Mouse (Mus musculus): Measurements from ENCODE around the gene Ppp1r14a. TPM values are rescaled to one million over a fixed set of nuclear protein-coding genes. Genes with fewer than 3 reads are reported as not detected.

The Ppp1r14a gene
- polyA plus RNA-seq, 1 experiment from 2014 or later, result 25.1 TPM

DNA sequence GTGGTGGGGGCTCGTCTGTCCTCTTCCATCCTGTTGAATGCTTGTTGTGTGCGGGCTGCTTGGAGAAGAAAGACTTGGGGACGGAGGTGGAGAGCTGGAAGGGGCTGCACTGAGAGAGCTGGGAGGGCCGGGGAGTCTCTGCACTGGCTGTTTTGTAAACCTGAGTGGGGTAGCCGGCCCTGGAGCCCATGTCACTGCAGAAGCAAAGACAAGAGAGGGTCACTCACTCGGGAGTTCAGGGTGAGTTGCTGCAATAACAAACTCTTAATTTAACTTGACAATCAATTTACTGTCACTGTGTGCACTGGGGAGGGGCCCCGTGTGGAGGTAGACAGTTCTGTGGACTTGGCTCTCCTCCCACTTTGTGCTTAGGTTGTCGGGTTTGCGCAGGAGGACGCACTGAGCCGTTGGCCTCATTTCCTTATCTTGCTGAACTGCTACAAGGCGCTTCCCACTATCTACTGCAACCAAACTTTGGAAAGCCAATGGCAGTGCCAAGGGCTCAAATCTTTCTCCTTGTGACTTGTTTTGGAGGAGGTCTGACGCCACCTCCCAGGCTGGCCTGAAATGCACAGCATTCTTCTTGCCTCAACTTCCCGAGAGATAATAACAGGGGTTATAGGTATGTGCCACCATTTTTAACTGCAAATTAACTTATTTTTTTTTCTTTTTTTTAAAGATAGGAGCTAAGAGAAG lies 50.0 kb downstream of the Ppp1r14a start:
- peak; percentile 55; the same call in 1 of the 2 replicates for ATAC-seq (ENCODE audit: low FRiP score, low TSS enrichment)
- 25% methylated on average over 14 of the region's 14 CpGs for WGBS

DNA sequence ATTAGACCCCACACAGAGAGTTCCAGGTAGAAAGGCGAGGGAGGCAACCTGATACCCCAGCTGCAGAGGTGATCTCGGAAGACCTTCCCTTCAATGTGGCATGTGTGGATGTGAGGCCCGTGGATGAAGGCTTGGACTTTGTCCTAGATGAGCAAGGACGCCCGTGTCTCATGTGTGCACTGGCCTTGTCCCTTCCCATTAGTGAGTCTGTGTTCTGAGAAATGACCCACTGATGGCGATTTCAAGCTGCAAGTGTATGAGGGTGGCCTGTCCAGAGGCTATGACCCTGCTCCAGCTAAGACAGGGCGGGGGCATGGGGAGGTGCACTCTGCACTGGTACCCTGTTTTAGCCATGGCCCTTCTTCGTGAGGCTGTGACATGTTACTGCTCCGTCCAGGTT lies 51.1 kb downstream of the Ppp1r14a start:
- peaks cover 15% of the 10 kb centered on the region; the same call in 1 of the 2 replicates for H3K27me3 ChIP-seq (ENCODE audit: insufficient read depth, low read length)
- H3K27ac ChIP-seq (ENCODE audit: low read length), result no peak overlapping the region
- no peak overlapping the region for H3K9ac ChIP-seq (replicated peaks; ENCODE audit: low read length)
- no peaks in the 10 kb centered on the region for H3K9me3 ChIP-seq (ENCODE audit: low read length)
- H3K4me3 ChIP-seq (ENCODE audit: low read length), result no peak overlapping the region
- 72% methylated on average over 9 of the region's 9 CpGs for WGBS
- H3K4me1 ChIP-seq (ENCODE audit: insufficient read depth, low read length), result peaks cover 5% of the 10 kb centered on the region; the same call in 1 of the 2 replicates
- peaks cover 7% of the 10 kb centered on the region; the same call in 1 of the 2 replicates for H3K36me3 ChIP-seq (ENCODE audit: insufficient read depth, low read length)
- no peak overlapping the region for H3K4me2 ChIP-seq (replicated peaks; ENCODE audit: low read depth, low read length)
- ATAC-seq (ENCODE audit: low FRiP score, low TSS enrichment), result no peak

More for the DNA sequence above, 50.0 kb downstream of the Ppp1r14a start:
- Histone ChIP-seq H3K4me2 (replicated peaks; ENCODE audit: low read depth, low read length) (no peak overlapping the region), H3K4me1 (ENCODE audit: insufficient read depth, low read length) (peaks cover 5% of the 10 kb centered on the region; the same call in 1 of the 2 replicates), H3K27me3 (ENCODE audit: insufficient read depth, low read length) (peaks cover 15% of the 10 kb centered on the region; the same call in 1 of the 2 replicates), H3K4me3 (ENCODE audit: low read length) (no peak overlapping the region), H3K9ac (replicated peaks; ENCODE audit: low read length) (no peak overlapping the region), H3K27ac (ENCODE audit: low read length) (no peak overlapping the region), H3K36me3 (ENCODE audit: insufficient read depth, low read length) (peaks cover 7% of the 10 kb centered on the region; the same call in 1 of the 2 replicates), H3K9me3 (ENCODE audit: low read length) (no peaks in the 10 kb centered on the region)

DNA sequence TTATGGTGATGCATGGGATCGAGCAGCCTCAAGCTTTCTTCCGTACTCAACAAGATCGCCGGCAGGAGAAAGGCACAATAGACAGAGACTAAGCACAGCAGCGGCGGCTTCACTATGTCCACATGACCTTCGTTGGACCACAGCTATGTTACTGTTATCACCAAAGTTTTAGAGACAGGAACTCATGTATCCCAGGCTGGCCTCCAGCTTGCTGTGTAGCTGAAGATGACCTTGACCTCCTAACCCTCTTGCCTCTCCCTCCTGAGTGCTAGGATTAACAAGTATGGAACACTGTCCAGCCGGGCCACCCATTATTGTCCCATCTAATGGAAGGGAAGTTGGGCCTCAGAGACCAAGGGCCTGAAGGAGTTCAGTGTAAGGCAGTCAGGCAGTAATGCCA lies 51.7 kb downstream of the Ppp1r14a start:
- ATAC-seq (ENCODE audit: low FRiP score, low TSS enrichment), result no peak
- H3K4me1 ChIP-seq (ENCODE audit: insufficient read depth, low read length), result peaks cover 5% of the 10 kb centered on the region; the same call in 1 of the 2 replicates
- H3K4me3 ChIP-seq (ENCODE audit: low read length), result no peak overlapping the region
- H3K9ac ChIP-seq (replicated peaks; ENCODE audit: low read length), result no peak overlapping the region
- peaks cover 15% of the 10 kb centered on the region; the same call in 1 of the 2 replicates for H3K27me3 ChIP-seq (ENCODE audit: insufficient read depth, low read length)
- H3K36me3 ChIP-seq (ENCODE audit: insufficient read depth, low read length), result peaks cover 7% of the 10 kb centered on the region; the same call in 1 of the 2 replicates
- H3K27ac ChIP-seq (ENCODE audit: low read length), result no peak overlapping the region
- 91% methylated on average over 8 of the region's 8 CpGs for WGBS
- no peaks in the 10 kb centered on the region for H3K9me3 ChIP-seq (ENCODE audit: low read length)
- H3K4me2 ChIP-seq (replicated peaks; ENCODE audit: low read depth, low read length), result no peak overlapping the region

DNA sequence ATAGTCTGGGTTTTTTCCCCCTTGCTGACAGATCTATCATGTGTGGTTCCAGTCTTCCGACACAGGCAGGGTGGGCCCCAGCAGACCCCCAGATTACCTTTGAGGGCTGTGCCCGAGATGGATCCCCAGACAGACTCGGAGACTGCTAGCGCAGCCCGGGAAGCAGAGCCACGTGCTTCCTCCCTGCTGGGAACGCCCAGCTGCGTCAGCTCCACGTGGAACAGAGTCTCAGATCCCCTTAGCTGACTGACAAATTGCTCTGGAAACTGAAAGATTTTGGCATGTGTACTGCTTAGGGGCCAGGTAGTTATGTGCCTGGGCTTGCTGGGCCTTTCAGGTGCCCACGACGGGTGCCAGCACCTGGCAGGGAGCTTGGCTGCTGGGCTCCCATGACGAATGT lies 52.6 kb downstream of the Ppp1r14a start:
- no peak overlapping the region for H3K4me2 ChIP-seq (replicated peaks; ENCODE audit: low read depth, low read length)
- H3K36me3 ChIP-seq (ENCODE audit: insufficient read depth, low read length), result peaks cover 7% of the 10 kb centered on the region; the same call in 1 of the 2 replicates
- no peak for ATAC-seq (ENCODE audit: low FRiP score, low TSS enrichment)
- no peak overlapping the region for H3K9ac ChIP-seq (replicated peaks; ENCODE audit: low read length)
- no peak overlapping the region for H3K27ac ChIP-seq (ENCODE audit: low read length)
- peaks cover 15% of the 10 kb centered on the region; the same call in 1 of the 2 replicates for H3K27me3 ChIP-seq (ENCODE audit: insufficient read depth, low read length)
- 74% methylated on average over 12 of the region's 12 CpGs for WGBS
- no peak overlapping the region for H3K4me3 ChIP-seq (ENCODE audit: low read length)
- peaks cover 5% of the 10 kb centered on the region; the same call in 1 of the 2 replicates for H3K4me1 ChIP-seq (ENCODE audit: insufficient read depth, low read length)
- no peaks in the 10 kb centered on the region for H3K9me3 ChIP-seq (ENCODE audit: low read length)

GRCm38 (mm10) chr7:29342489-29343092 lies 53.5 kb downstream of the Ppp1r14a start:
- Histone ChIP-seq H3K4me3 (ENCODE audit: low read length) (no peak overlapping the region), H3K27ac (ENCODE audit: low read length) (no peak overlapping the region), H3K27me3 (ENCODE audit: insufficient read depth, low read length) (peaks cover 12% of the 10 kb centered on the region; the same call in 1 of the 2 replicates), H3K9ac (replicated peaks; ENCODE audit: low read length) (no peak overlapping the region), H3K4me2 (replicated peaks; ENCODE audit: low read depth, low read length) (no peak overlapping the region), H3K36me3 (ENCODE audit: insufficient read depth, low read length) (peaks cover 2% of the 10 kb centered on the region; the same call in 1 of the 2 replicates), H3K4me1 (ENCODE audit: insufficient read depth, low read length) (peaks cover 5% of the 10 kb centered on the region; the same call in 1 of the 2 replicates), H3K9me3 (ENCODE audit: low read length) (no peaks in the 10 kb centered on the region)
- ATAC-seq (ENCODE audit: low FRiP score, low TSS enrichment), result no peak
- 62% methylated on average over 8 of the region's 8 CpGs for WGBS

Other genes starting within 250 kb of the Ppp1r14a start
- gene Ryr1, start 164.1 kb upstream of the Ppp1r14a start, polyA plus RNA-seq (2015; fragmentation: Nextera tagmentation; extraction: Ambion mirVana), result 0.97 and 1.4 TPM in 2 replicates
- 0.66 and 0.84 TPM in 2 replicates for gene Rasgrp4, start 154.5 kb upstream of the Ppp1r14a start, polyA plus RNA-seq (2015; fragmentation: Nextera tagmentation; extraction: Ambion mirVana)
- gene Fam98c, start 133.1 kb upstream of the Ppp1r14a start, polyA plus RNA-seq (2015; fragmentation: Nextera tagmentation; extraction: Ambion mirVana), result 20.0 and 20.4 TPM in 2 replicates
- 0.94 and 1.0 TPM in 2 replicates for gene Ggn, start 119.1 kb upstream of the Ppp1r14a start, polyA plus RNA-seq (2015; fragmentation: Nextera tagmentation; extraction: Ambion mirVana)
- 3.4 and 4.6 TPM in 2 replicates for gene Spred3, start 118.9 kb upstream of the Ppp1r14a start, polyA plus RNA-seq (2015; fragmentation: Nextera tagmentation; extraction: Ambion mirVana)
- 270 and 282 TPM in 2 replicates for gene Psmd8, start 108.6 kb upstream of the Ppp1r14a start, polyA plus RNA-seq (2015; fragmentation: Nextera tagmentation; extraction: Ambion mirVana)
- gene Catsperg1, start 75.3 kb upstream of the Ppp1r14a start, polyA plus RNA-seq (2015; fragmentation: Nextera tagmentation; extraction: Ambion mirVana), result 0.63 and 1.2 TPM in 2 replicates
- 1.5 and 1.7 TPM in 2 replicates for gene Kcnk6, start 56.8 kb upstream of the Ppp1r14a start, polyA plus RNA-seq (2015; fragmentation: Nextera tagmentation; extraction: Ambion mirVana)
- gene Yif1b, start 51.0 kb upstream of the Ppp1r14a start, polyA plus RNA-seq (2015; fragmentation: Nextera tagmentation; extraction: Ambion mirVana), result 134 and 143 TPM in 2 replicates
- 7.5 and 8.5 TPM in 2 replicates for gene 2200002D01Rik, start 40.8 kb upstream of the Ppp1r14a start, polyA plus RNA-seq (2015; fragmentation: Nextera tagmentation; extraction: Ambion mirVana)
- gene Spint2, start 7.4 kb upstream of the Ppp1r14a start, polyA plus RNA-seq (2015; fragmentation: Nextera tagmentation; extraction: Ambion mirVana), result 270 and 295 TPM in 2 replicates
- 3.0 and 3.5 TPM in 2 replicates for gene Dpf1, start 14.6 kb downstream of the Ppp1r14a start, polyA plus RNA-seq (2015; fragmentation: Nextera tagmentation; extraction: Ambion mirVana)
- 15.3 and 15.8 TPM in 2 replicates for gene Sipa1l3, start 229.3 kb downstream of the Ppp1r14a start, polyA plus RNA-seq (2015; fragmentation: Nextera tagmentation; extraction: Ambion mirVana)

Data from kidney, embryonic 16.5 days (tissue).